Mouse (Mus musculus) stomach, embryonic 16.5 days (tissue): ENCODE measurements at regions not wholly inside any gene's neighbourhood (a gene's known extent, or its start where the extent isn't known, plus 50 kb on each side); places are given as distances from the start of the nearest gene placed in this dataset.

ENCODE experiments used
- ATAC-seq: fragments of 200-750 bp; cut with Nextera tagmentation; 2 replicates; pipeline ENCODE4 v1.8.0; 2017; ENCODE audit warnings: moderate number of reproducible peaks, moderate TSS enrichment; ENCODE audit not compliant: insufficient read depth, low FRiP score
- H3K27ac ChIP-seq: fragments of 300-500 bp; sonication (generic); 2 replicates; pipeline ENCODE4 v1.5.1; 2014; ENCODE audit warnings: low read length
- H3K27me3 ChIP-seq: fragments of 300-500 bp; sonication (generic); 2 replicates; pipeline ENCODE4 v1.6.1; 2014; ENCODE audit warnings: low read length, control low read depth, mixed read lengths; ENCODE audit not compliant: control insufficient read depth, insufficient read depth
- H3K36me3 ChIP-seq: fragments of 300-500 bp; sonication (generic); 2 replicates; pipeline ENCODE4 v1.6.1; 2014; ENCODE audit warnings: low read length; ENCODE audit not compliant: control insufficient read depth, insufficient read depth
- H3K4me1 ChIP-seq: fragments of 300-500 bp; sonication (generic); 2 replicates; pipeline ENCODE4 v1.6.1; 2014; ENCODE audit warnings: low read length, control low read depth, mixed read lengths; ENCODE audit not compliant: control insufficient read depth, insufficient read depth
- H3K4me2 ChIP-seq: fragments of 300-500 bp; sonication (generic); 2 replicates; pipeline ENCODE4 v1.6.1; 2014; ENCODE audit warnings: low read depth, low read length, mixed read lengths
- H3K4me3 ChIP-seq: fragments of 300-500 bp; sonication (generic); replicated peaks from 2 replicates; pipeline ENCODE4 v1.5.1; 2014; ENCODE audit warnings: mild to moderate bottlenecking, low read length
- H3K9ac ChIP-seq: fragments of 300-500 bp; sonication (generic); 2 replicates; pipeline ENCODE4 v1.6.1; 2014; ENCODE audit warnings: low read length
- H3K9me3 ChIP-seq: fragments of 300-500 bp; sonication (generic); replicated peaks from 2 replicates; pipeline ENCODE4 v1.6.1; 2016; ENCODE audit warnings: low read length, control low read depth; ENCODE audit not compliant: control insufficient read depth
- WGBS: fragments of 180-500 bp; shearing (Covaris S2); extraction: QIAGEN DNeasy Blood & Tissue Kit; methylation state at CpG from one replicate; pipeline ENCODE4 v1.1.7; 2014; 5-methylcytosine and 5-hydroxymethylcytosine counted together

GRCm38 (mm10) chr1:119364901-119365300 is 57.1 kb downstream of the Inhbb start:
- H3K9me3 ChIP-seq: peaks cover 3% of the 10 kb centered on the region; the same call in 1 of the 2 replicates
- H3K4me3 ChIP-seq: no peak overlapping the region
- H3K4me2 ChIP-seq: no peak overlapping the region
- no peak overlapping the region for H3K27ac ChIP-seq
- no peaks in the 10 kb centered on the region for H3K4me1 ChIP-seq
- no peak overlapping the region for H3K9ac ChIP-seq
- ATAC-seq: no peak
- H3K36me3 ChIP-seq: no peaks in the 10 kb centered on the region
- no peaks in the 10 kb centered on the region for H3K27me3 ChIP-seq

GRCm38 (mm10) chr1:119358096-119358495 is 64.0 kb downstream of the Inhbb start:
- H3K4me2 ChIP-seq: no peak overlapping the region
- no peak overlapping the region for H3K4me3 ChIP-seq
- no peaks in the 10 kb centered on the region for H3K36me3 ChIP-seq
- WGBS: 87% methylated on average over 1 of the region's 1 CpGs
- no peak overlapping the region for H3K27ac ChIP-seq
- ATAC-seq: no peak
- H3K27me3 ChIP-seq: no peaks in the 10 kb centered on the region
- H3K4me1 ChIP-seq: no peaks in the 10 kb centered on the region
- peaks cover 3% of the 10 kb centered on the region; the same call in 1 of the 2 replicates for H3K9me3 ChIP-seq
- no peak overlapping the region for H3K9ac ChIP-seq

- no peak overlapping the region for H3K27ac ChIP-seq
- H3K4me1 ChIP-seq: no peaks in the 10 kb centered on the region
- H3K4me2 ChIP-seq: no peak overlapping the region
- 32% methylated on average over 1 of the region's 1 CpGs for WGBS
- no peaks in the 10 kb centered on the region for H3K36me3 ChIP-seq
- H3K27me3 ChIP-seq: no peaks in the 10 kb centered on the region
- H3K4me3 ChIP-seq: no peak overlapping the region
- peaks cover under 1% of the 10 kb centered on the region; the same call in 1 of the 2 replicates for H3K9me3 ChIP-seq
- H3K9ac ChIP-seq: no peak overlapping the region
- ATAC-seq: no peak
These were observed 65.1 kb downstream of the Inhbb start for GRCm38 (mm10) chr1:119356916-119357315.

GRCm38 (mm10) chr1:119355456-119355855 is 66.6 kb downstream of the Inhbb start:
- 80% methylated on average over 5 of the region's 5 CpGs for WGBS
- H3K9ac ChIP-seq: no peak overlapping the region
- H3K27ac ChIP-seq: no peak overlapping the region
- H3K27me3 ChIP-seq: no peaks in the 10 kb centered on the region
- no peak for ATAC-seq
- H3K4me1 ChIP-seq: no peaks in the 10 kb centered on the region
- no peaks in the 10 kb centered on the region for H3K36me3 ChIP-seq
- no peaks in the 10 kb centered on the region for H3K9me3 ChIP-seq
- no peak overlapping the region for H3K4me2 ChIP-seq
- no peak overlapping the region for H3K4me3 ChIP-seq

- H3K4me3 ChIP-seq: no peak overlapping the region
- H3K4me2 ChIP-seq: no peak overlapping the region
- H3K27me3 ChIP-seq: no peaks in the 10 kb centered on the region
- ATAC-seq: no peak
- H3K27ac ChIP-seq: no peak overlapping the region
- 0 out of 2 replicates have a peak, but pooled peaks cover 4% of the 10 kb centered on the region for H3K4me1 ChIP-seq
- H3K9me3 ChIP-seq: no peaks in the 10 kb centered on the region
- no peak overlapping the region for H3K9ac ChIP-seq
- whole genome bisulfite sequencing: 93% methylated on average over 8 of the region's 8 CpGs
- H3K36me3 ChIP-seq: no peaks in the 10 kb centered on the region
These were observed 70.5 kb downstream of the Inhbb start for GRCm38 (mm10) chr1:119351567-119351966.

- Histone ChIP-seq H3K9ac (no peak overlapping the region), H3K36me3 (no peaks in the 10 kb centered on the region), H3K27me3 (no peaks in the 10 kb centered on the region), H3K4me1 (0 out of 2 replicates have a peak, but pooled peaks cover 4% of the 10 kb centered on the region), H3K27ac (no peak overlapping the region), H3K4me3 (no peak overlapping the region), H3K4me2 (no peak overlapping the region), H3K9me3 (no peaks in the 10 kb centered on the region)
- 89% methylated on average over 4 of the region's 4 CpGs for WGBS
- no peak for ATAC-seq
These were observed 71.2 kb downstream of the Inhbb start for GRCm38 (mm10) chr1:119350846-119351245.

GRCm38 (mm10) chr1:119350296-119350695 is 71.8 kb downstream of the Inhbb start:
- H3K27ac ChIP-seq: no peak overlapping the region
- no peak overlapping the region for H3K9ac ChIP-seq
- no peaks in the 10 kb centered on the region for H3K36me3 ChIP-seq
- H3K4me2 ChIP-seq: no peak overlapping the region
- H3K4me1 ChIP-seq: 0 out of 2 replicates have a peak, but pooled peaks cover 4% of the 10 kb centered on the region
- 78% methylated on average over 7 of the region's 7 CpGs for WGBS
- no peak overlapping the region for H3K4me3 ChIP-seq
- no peaks in the 10 kb centered on the region for H3K9me3 ChIP-seq
- H3K27me3 ChIP-seq: no peaks in the 10 kb centered on the region
- no peak for ATAC-seq

GRCm38 (mm10) chr1:119348456-119349208 is 73.4 kb downstream of the Inhbb start:
- H3K27me3 ChIP-seq: no peaks in the 10 kb centered on the region
- no peak overlapping the region for H3K9ac ChIP-seq
- no peak overlapping the region for H3K4me3 ChIP-seq
- H3K4me2 ChIP-seq: no peak overlapping the region
- WGBS: 33% methylated on average over 18 of the region's 18 CpGs
- no peak overlapping the region for H3K27ac ChIP-seq
- H3K9me3 ChIP-seq: no peaks in the 10 kb centered on the region
- ATAC-seq: no peak
- no peaks in the 10 kb centered on the region for H3K36me3 ChIP-seq
- 0 out of 2 replicates have a peak, but pooled peaks cover 4% of the 10 kb centered on the region for H3K4me1 ChIP-seq

- Histone ChIP-seq H3K4me1 (0 out of 2 replicates have a peak, but pooled peaks cover 4% of the 10 kb centered on the region), H3K27ac (no peak overlapping the region), H3K9me3 (no peaks in the 10 kb centered on the region), H3K4me3 (no peak overlapping the region), H3K36me3 (no peaks in the 10 kb centered on the region), H3K27me3 (no peaks in the 10 kb centered on the region), H3K9ac (no peak overlapping the region), H3K4me2 (no peak overlapping the region)
- ATAC-seq: no peak
- WGBS: 96% methylated on average over 1 of the region's 1 CpGs
These were observed 74.3 kb downstream of the Inhbb start for GRCm38 (mm10) chr1:119347749-119348148.
